Mouse (Mus musculus): ENCODE data around the gene Mgat4b.

DNA sequence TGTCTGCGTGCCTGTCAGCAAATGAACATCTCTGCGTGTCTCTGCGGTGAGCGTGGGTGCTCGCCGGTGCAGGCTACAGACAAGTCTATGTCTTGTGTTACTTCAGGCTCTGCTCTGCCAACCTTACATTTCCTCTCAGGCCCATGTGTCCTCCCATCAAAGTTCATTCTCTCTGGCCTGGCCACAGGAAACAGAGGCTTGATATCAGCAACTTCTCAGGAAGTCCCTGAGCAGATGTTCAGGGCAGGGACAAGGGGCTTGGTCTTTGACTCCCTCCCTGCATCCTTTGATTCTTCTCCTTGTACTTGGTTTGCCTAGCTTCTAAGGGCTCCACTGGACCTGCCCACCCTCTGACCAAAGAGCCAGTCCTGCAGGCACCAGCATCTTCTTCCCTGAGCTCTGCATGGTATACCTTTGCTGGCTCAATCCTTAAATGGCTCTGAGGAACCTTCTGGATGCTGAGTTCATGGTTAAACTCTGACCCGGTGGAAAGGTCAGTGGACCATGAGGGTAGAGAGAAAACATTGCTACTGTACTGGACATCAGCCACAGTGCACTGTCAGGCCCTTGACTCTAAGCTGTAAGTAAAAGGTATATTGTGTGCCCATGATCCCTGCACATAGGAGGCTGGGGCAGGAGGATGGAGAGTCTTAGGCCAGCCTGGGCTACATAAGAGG lies 29.7 kb downstream of the Mgat4b start:
- TF ChIP-seq GATA1 (IDR thresholded peaks at IDR 0.05; ENCODE audit: low read length) (no peak), TAL1 (IDR thresholded peaks at IDR 0.05; ENCODE audit: low read length) (no peak)
